Mouse (Mus musculus): ENCODE measurements at regions not wholly inside any gene's neighbourhood (a gene's known extent, or its start where the extent isn't known, plus 50 kb on each side); places are given as distances from the start of the nearest gene placed in this dataset.

DNA sequence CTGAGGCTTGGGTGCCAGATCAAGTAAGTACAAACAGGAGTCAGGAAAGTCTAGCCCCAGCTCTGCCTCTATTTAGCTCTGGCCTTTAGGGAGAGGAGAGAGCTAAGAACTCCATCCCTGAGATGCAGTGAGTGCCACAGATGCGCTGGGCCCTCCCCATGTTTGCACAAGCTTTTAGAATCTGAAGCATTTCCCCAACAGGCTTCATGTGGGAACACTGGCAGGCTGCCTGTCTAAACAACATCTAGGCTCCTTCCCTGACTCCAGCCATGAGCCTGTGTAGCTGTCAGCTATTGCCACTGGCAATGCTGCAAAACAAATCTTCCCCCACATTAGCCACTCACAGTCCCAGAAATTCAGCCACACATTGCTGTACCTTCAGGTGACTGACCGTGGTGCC is 147.9 kb downstream of the Chst1 start:
- TF ChIP-seq MAFK (IDR thresholded peaks at IDR 0.05; ENCODE audit: insufficient read depth, low read depth, low read length): no peak
- no peak for TF ChIP-seq ZNF384 (IDR thresholded peaks at IDR 0.05; ENCODE audit: low read depth, low read length)
- no peak for TF ChIP-seq ZC3H11A (IDR thresholded peaks at IDR 0.05; ENCODE audit: borderline replicate concordance, low read depth, low read length)
- TF ChIP-seq CHD2 (IDR thresholded peaks at IDR 0.05; ENCODE audit: low read depth, low read length): no peak

All from ES-E14 (cell line).